Mouse (Mus musculus) R1 (cell line): ENCODE measurements around the gene Gm45623.

Experiments
- DNase-seq: peaks from one replicate; pipeline ENCODE4 v3.0.0-alpha.2; 2018; ENCODE audit warnings: low read depth, low spot score

Gene Gm45623

GRCm38 (mm10) chr13:56753192-56753951, at the start of gene Gm45623:
Gm45623 (minus strand) TSS chr13:56753827.
- peak; percentile 48 for DNase-seq

DNA sequence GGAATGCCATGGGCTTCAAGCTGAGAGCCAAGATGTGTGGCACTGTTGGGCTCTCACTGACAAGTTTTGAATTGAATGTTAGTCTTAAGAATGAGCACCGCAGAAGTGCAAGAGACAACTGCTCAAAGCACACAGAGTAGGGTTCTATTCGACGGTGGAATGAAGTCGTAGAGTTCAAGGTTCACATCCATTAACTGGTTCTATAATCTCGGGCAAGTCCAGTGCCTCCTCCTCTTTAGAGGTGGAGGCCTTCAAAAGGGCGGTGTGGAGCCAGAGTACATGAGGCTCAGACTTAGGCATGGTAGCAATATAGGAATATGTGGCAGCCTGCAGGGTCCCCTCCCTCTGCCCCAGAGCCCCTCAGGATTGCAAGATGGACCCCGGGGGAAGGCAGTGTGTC, 43.8 kb upstream of the Gm45623 start:
- DNase-seq: no peak

DNA sequence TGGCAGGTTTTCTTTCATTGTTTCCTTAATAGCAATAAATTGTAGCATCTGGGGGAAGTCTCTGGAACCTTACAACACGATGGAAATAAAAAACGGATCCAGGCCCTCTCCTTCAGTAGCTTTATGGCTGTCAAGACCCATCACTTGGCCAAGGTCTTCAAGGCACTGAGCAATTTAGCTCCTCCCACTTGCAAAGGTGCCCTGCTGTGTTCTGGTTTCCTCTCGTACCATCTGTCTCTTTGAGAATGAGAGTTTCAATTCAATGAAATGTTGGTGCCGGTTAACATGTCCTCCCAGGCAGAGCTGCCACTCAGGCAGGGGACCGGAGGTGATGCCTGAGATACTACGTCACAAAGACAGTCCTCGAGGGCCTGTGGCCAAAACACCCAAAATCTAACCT, 41.9 kb upstream of the Gm45623 start:
- no peak for DNase-seq

DNA sequence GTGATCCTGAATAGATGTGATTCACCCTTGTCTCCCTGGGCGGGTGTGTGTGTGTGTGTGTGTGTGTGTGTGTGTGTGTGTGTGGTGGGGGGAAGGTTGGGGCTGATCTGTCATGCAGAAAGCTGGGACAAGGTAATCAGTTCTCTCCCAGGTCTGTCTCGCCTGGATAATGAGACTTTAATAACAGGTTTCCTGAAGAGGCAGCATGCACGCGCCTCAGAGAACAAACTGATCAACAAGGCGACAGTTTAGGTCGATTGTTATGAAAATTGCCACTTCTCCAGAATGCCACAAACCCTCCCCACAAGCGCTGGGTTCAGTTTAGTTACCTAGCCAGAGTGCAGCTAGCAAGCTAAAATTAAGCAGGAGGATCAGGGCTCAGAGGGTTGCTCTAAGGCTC, 40.8 kb upstream of the Gm45623 start:
- no peak for DNase-seq

DNA sequence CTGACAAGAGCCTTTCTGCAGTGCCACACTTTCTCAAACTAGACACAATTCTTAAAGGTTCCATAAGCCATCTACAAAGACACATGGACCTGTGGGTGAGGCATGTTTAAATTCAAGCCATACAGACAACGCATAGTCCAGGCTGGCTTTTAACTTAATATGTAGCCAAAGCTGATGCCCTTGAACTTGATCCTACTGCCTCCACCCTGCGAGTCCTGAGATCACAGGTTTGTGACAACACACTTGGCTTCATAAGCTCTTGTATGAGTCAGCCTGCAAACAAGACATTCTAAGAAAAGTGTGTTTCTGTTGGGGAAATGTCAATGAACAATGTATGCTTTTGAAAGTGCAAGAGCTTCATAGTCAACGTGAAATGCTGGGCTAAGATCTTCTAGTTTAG, 39.2 kb upstream of the Gm45623 start:
- DNase-seq: no peak

- DNase-seq: no peak
These were observed 37.1 kb upstream of the Gm45623 start for GRCm38 (mm10) chr13:56790683-56791082.

GRCm38 (mm10) chr13:56782621-56783020, 29.0 kb upstream of the Gm45623 start:
- peak; percentile 11 for DNase-seq

DNA sequence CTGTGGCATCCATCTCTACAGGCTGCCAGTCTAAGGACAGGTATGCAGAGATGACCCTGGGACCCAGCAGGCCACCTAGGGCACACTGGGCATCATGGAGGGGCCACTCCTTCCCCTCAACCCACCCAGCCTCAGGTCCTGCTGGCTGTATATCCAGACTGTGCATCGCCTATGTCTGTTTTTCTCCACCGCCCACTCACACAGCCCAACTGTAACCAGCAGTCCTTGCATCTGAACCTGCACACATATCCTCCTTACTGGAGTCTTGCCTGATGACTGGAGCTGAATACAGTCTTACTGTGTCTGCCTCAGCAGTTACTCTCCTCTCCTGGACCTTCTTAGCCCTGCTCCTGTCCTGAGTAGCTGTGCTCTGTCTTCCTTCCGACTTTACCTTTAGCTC, 28.1 kb upstream of the Gm45623 start:
- no peak for DNase-seq

- DNase-seq: peak; percentile 21
These were observed 27.3 kb upstream of the Gm45623 start for GRCm38 (mm10) chr13:56780746-56781469.

GRCm38 (mm10) chr13:56774304-56774703, 20.7 kb upstream of the Gm45623 start:
- peak; percentile 16 for DNase-seq

- no peak for DNase-seq
These were observed 19.7 kb upstream of the Gm45623 start for GRCm38 (mm10) chr13:56773262-56773870.

DNA sequence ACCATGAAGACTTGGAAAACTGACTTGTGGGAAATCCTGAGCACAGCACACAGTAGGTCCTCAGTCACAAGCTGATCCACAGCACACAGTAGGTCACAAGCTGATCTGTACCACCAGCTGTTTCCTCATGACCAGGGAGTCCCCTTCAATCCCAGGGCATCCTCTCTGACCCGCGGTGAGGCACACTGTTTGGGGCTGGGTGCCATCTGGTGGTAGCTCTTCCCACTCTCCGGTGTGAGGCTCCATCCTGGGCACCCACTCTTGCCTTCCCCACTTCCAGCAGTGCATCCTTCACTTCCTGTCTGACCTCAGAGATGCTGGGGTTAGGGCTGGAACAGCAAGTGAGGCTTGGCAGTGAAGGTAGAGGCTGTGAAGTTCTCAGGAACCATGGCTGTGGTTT, 19.0 kb upstream of the Gm45623 start:
- no peak for DNase-seq

GRCm38 (mm10) chr13:56770786-56771185, 17.2 kb upstream of the Gm45623 start:
- peak; percentile 38 for DNase-seq

- DNase-seq: no peak
These were observed 16.5 kb upstream of the Gm45623 start for GRCm38 (mm10) chr13:56770136-56770578.

DNA sequence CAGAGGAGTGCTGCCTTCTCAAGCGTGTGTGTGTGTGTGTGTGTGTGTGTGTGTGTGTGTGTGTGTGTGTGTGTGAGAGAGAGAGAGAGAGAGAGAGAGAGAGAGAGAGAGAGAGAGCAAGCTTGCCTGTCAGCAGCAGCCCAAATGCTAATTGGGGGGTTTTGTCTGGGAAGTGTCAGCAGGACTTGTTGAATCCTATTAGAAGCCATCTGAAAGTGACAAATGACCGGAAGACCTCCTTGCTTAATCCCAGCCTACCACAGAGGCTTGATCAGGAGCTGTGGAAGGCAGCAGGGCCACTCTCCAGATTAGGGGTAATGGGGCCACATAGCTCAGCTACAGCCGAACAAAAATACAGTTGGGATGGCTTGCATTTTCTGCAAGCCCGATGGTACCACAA, 15.8 kb upstream of the Gm45623 start:
- no peak for DNase-seq

GRCm38 (mm10) chr13:56766211-56766610, 12.6 kb upstream of the Gm45623 start:
- DNase-seq: no peak

- DNase-seq: peak; percentile 41
These were observed 11.8 kb upstream of the Gm45623 start for GRCm38 (mm10) chr13:56765284-56766032.

DNA sequence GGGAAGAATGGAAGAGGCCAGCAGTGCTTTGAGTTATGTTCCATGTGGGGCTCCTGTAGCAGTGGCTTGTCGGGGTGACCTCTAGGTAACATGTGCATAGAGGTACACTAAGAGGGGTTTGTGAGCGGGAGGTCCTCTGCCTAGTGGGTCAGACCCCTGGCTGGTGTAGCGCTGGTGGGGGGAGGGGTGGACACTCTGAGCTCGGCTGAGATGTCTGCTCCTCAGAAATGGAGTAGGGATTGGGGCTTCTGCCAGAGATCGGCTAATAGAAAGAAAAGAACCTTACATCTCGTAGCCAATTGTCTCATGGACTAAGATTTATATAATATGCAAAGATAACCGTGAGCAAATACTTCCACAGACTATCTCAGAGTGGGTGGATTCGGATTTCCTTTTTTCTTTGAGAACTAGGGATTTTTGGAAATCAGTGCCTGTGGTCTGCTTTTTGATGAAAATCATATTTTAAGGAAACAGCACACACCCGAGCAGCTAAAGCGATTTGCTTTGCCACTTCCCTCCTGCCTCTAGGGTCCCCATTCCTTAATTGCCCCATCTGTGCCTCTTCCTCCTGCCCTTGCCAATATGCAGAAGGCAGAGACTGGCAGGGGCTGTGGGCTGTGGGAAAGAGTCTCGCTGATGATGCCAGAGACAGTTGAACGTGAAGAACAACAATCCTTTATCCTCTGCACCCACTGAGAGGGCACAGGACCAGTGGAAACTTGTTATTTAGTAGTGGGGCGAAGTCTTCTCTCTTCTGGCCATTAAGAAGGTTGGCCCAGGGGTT, 9.0 kb upstream of the Gm45623 start:
- DNase-seq: no peak

DNA sequence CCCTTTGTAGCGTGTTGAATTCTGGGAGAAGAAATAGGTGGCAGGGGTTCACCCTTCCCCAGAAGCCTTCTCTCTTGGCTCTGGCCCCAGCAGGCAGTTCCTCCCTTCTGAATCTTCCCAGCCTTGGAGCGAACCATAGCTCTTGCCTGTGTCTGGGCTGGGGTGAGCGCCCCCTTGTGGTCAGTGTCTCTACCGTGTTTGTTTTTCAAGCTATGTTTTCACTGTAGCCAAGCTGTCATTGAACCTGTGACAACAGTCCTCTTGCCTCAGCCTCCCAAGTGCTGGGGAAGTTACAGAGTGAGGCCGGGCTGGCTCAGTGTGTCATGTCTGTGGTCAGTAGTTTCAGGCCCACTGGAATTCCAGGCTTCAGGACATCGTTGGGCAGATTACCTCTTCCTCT, 4.9 kb upstream of the Gm45623 start:
- peak; percentile 83 for DNase-seq

DNA sequence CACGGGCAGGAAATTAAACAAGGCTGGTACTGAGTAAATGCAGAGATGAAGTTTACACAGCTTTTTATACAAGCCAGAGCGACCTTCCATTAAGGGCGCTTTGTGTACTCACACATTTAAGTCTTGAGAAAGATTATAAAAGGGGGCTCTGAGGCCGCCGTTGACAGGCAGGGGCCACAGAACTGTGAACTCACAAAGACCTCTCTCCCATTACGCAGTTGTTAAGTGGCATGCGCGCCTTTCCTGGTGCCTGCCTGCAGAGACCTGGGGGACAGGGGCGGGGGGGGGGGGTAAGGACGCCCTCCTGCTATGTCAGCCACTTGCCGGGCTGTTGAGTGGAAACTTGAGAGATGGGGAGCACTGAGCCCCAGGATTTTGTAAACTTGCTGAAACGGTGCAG, 3.6 kb upstream of the Gm45623 start:
- DNase-seq: no peak

DNA sequence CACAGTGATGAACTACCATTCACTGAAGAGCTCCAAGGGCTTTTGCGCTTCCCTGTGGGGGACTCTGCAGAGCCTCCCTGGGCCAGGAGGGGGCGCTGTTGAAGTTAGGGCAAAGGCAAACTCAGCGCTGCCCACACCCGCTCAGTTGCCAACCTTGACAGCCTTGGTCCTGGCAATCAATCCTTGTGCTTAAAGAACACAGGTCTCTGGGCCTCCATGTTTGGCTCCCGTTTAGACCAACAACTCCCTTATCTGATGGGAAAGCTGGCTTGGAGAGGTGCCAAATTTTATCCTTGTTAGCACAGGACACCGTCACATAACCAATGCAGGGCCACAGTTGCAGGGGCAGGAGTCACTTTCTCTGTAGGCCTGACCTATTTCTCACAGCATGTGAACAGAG, 2.2 kb upstream of the Gm45623 start:
- DNase-seq: peak; percentile 55
